Mouse (Mus musculus) bone marrow macrophage, adult 2 months (primary cell): ENCODE results near the gene Mpp3.

Experiments used
- CTCF ChIP-seq: IDR thresholded peaks from 2 replicates; pipeline ENCODE4 v1.5.1; 2012; ENCODE audit warnings: low read depth, mild to moderate bottlenecking, low read length, moderate library complexity
- POLR2A ChIP-seq: IDR thresholded peaks from 2 replicates; pipeline ENCODE4 v1.6.1; 2012; ENCODE audit warnings: mild to moderate bottlenecking, low read depth, low read length, borderline replicate concordance

DNA sequence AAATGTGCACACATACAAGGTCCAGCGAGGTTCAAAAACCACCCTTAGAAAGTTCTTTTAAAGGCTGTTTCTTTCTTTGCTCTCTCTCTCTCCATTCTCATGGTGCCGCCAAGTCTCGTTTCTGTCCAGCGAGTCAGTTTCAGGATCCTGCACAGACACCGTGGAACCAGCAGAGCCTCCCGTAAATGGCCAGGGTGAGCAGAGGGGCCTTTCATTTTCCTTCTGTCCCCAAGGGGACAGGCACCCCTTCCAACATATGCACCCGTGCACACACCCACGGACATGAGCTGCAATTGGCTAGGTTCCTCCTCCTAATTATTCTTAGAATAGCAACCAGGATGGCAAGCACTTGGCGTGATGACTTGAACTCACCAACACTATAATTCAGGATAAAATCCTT lies 54.8 kb downstream of the Mpp3 start:
- TF ChIP-seq CTCF (no peak), POLR2A (no peak)
